Mouse (Mus musculus) lung, adult 2 months (tissue): Measurements from ENCODE around the gene Ankrd44.

Source experiments
- CTCF ChIP-seq: fragments of 200-500 bp; IDR thresholded peaks from 2 replicates; pipeline ENCODE4 v1.5.1; 2011; ENCODE audit warnings: mild to moderate bottlenecking, low read length, control low read depth; ENCODE audit not compliant: insufficient read depth
- POLR2A ChIP-seq: fragments of 200-500 bp; IDR thresholded peaks from 2 replicates; pipeline ENCODE4 v1.6.1; 2011; ENCODE audit warnings: low read depth, mild to moderate bottlenecking, control low read depth, low read length, borderline replicate concordance; ENCODE audit errors: extremely low read depth

DNA sequence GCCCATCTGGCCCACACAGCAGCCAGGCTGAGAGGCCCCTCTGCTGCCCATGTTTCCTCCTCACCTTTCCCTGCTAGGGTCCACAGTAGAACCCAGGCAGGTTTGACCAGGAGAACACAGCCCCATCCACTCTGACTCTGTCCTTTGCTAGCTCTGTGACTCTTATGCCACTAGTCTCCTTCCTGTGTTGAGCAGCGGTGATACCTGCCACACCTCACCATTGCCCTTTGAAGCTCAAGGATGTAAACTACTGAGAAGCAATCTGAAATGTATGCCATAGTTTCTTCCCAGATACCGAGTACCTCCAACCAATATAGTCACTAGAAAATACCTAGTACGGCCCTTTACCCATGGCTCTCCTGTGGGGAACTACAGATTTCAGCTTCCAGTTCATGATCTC, 60.1 kb downstream of the Ankrd44 start:
- TF ChIP-seq CTCF (no peak), POLR2A (no peak)
